In the genomic region with DNA sequence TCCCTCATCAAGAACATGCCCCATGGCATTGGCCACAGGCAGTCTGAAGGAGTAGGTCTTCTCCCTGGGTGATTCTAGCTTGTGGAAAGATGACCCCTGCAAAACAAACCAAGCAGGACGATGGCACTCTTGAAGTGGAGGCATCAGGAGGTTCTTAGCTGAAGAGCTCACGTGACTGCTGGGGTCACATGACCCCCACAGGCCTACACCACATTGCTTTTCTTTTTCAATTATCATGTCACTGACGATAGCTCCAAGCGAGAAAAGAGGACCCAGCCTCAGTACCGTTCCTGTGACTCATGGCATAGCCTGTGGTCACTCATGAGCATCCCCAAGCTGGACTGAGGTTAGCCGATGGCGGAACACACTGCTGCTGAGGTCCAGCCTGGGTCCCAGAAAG, we compare ENCODE assay signal across 20 mouse cellular contexts. TPM values are rescaled to one million over a fixed set of nuclear protein-coding genes. Genes with fewer than 3 reads are reported as not detected.
A peak's percentile ranks its signal among the peaks of the same experiment; 100 is the strongest.
DNase-seq lines count a peak whose midpoint lies in the region; ATAC-seq and TF ChIP-seq lines count a peak whose summit lies in the region.
"Had no signal": no experiment of that assay in that cellular context is flagged by ENCODE, and none has a peak within 500 bp of the region (broad histone marks: within the 10 kb centered on the region; RNA-seq: fewer than 3 reads in every experiment).

No protein-coding gene starts in this region.

- DNase-seq in liver, embryonic 11.5 days (ENCODE audit: low spot score): no peak
- DNase-seq in liver (no peak), G1E (ENCODE audit: low spot score) (no peak)
- no peak for DNase-seq in liver, embryonic 14.5 days (ENCODE audit: low read depth in 3 of 3, low spot score in 3 of 3)
- peak; percentile 23 for DNase-seq in splenic B cell, adult 2 months (ENCODE audit: low read depth, low spot score)
- no peak for DNase-seq in midbrain, embryonic 14.5 days
- no peak for DNase-seq in midbrain, postnatal 0 days (ENCODE audit: low spot score)
- DNase-seq: adrenal gland, postnatal 10 days; cerebellum, adult 11-12 months; cerebellum, adult 9-10 months; cerebellum, postnatal 25 days; gastrocnemius, postnatal 14 days; heart, postnatal 4 days had no signal

- TF ChIP-seq EP300 in liver, embryonic 14.5 days (IDR thresholded peaks at IDR 0.05; ENCODE audit: low read depth): no peak

- no peak overlapping the region for H3K9ac ChIP-seq in liver, embryonic 11.5 days (ENCODE audit: low read depth, low read length)
- no peak overlapping the region for H3K9ac ChIP-seq in liver, embryonic 14.5 days (replicated peaks)
- no peak overlapping the region for H3K9ac ChIP-seq in midbrain, embryonic 14.5 days (replicated peaks; ENCODE audit: low read length)
- no peak overlapping the region for H3K9ac ChIP-seq in midbrain, postnatal 0 days (replicated peaks; ENCODE audit: low read length, poor library complexity, severe bottlenecking)
- H3K9ac ChIP-seq: embryonic facial prominence, embryonic 12.5 days; forebrain, embryonic 15.5 days; heart, embryonic 12.5 days; hindbrain, embryonic 12.5 days had no signal

- 87% methylated on average over 7 of the region's 7 CpGs for whole genome bisulfite sequencing in liver, embryonic 11.5 days
- WGBS in liver, embryonic 14.5 days (ENCODE audit: insufficient replicate concordance): 74% methylated on average over 7 of the region's 7 CpGs
- 97% methylated on average over 7 of the region's 7 CpGs for WGBS in midbrain, embryonic 14.5 days
- WGBS in midbrain, postnatal 0 days: 96% methylated on average over 7 of the region's 7 CpGs

- H3K27me3 ChIP-seq in liver, embryonic 11.5 days (replicated peaks; ENCODE audit: control insufficient read depth, insufficient read depth, low read length): no peaks in the 10 kb centered on the region
- no peaks in the 10 kb centered on the region; the same call in 1 of the 2 replicates for H3K27me3 ChIP-seq in G1E (ENCODE audit: insufficient read depth, low read length)
- H3K27me3 ChIP-seq in liver, embryonic 14.5 days (ENCODE audit: control insufficient read depth, insufficient read depth, low read length): no peaks in the 10 kb centered on the region
- no peaks in the 10 kb centered on the region for H3K27me3 ChIP-seq in splenic B cell, adult 2 months (ENCODE audit: control insufficient read depth, insufficient read depth, low read length, poor library complexity, severe bottlenecking)
- H3K27me3 ChIP-seq in midbrain, embryonic 14.5 days (ENCODE audit: control insufficient read depth, insufficient read depth, low read length): no peaks in the 10 kb centered on the region
- H3K27me3 ChIP-seq in midbrain, postnatal 0 days (ENCODE audit: insufficient read depth, low read length): no peaks in the 10 kb centered on the region
- H3K27me3 ChIP-seq: CH12.LX; embryonic facial prominence, embryonic 12.5 days; forebrain, embryonic 15.5 days; heart, embryonic 12.5 days; hindbrain, embryonic 12.5 days had no signal

- peaks cover 31% of the 10 kb centered on the region for H3K4me1 ChIP-seq in liver, embryonic 11.5 days (replicated peaks; ENCODE audit: control insufficient read depth, insufficient read depth, low read length)
- peaks cover 46% of the 10 kb centered on the region for H3K4me1 ChIP-seq in G1E (ENCODE audit: insufficient read depth, low read depth, low read length)
- peaks cover 19 to 22% of the 10 kb centered on the region in 2 experiments for H3K4me1 ChIP-seq in liver, embryonic 14.5 days (replicated peaks; ENCODE audit: control insufficient read depth in 2 of 2, insufficient read depth in 2 of 2, low read length in 1 of 2)
- H3K4me1 ChIP-seq in midbrain, embryonic 14.5 days (ENCODE audit: control insufficient read depth, insufficient read depth, low read length): no peaks in the 10 kb centered on the region
- no peaks in the 10 kb centered on the region for H3K4me1 ChIP-seq in midbrain, postnatal 0 days (ENCODE audit: insufficient read depth, low read length)
- H3K4me1 ChIP-seq: embryonic facial prominence, embryonic 12.5 days; forebrain, embryonic 15.5 days; hindbrain, embryonic 12.5 days had no signal

- no peak for TF ChIP-seq CTCF in G1E (IDR thresholded peaks at IDR 0.05; ENCODE audit: low read depth, low read length)
- TF ChIP-seq CTCF in liver, embryonic 14.5 days (IDR thresholded peaks at IDR 0.05; ENCODE audit: low read depth): no peak
- TF ChIP-seq CTCF in midbrain, postnatal 0 days (IDR thresholded peaks at IDR 0.05): no peak

- H3K4me3 ChIP-seq in liver, embryonic 11.5 days (ENCODE audit: low read depth, low read length): no peak overlapping the region
- peak overlapping the region; percentile 22; the same call in 1 of the 2 replicates for H3K4me3 ChIP-seq in G1E (ENCODE audit: low read depth, low read length)
- H3K4me3 ChIP-seq in liver, embryonic 14.5 days (ENCODE audit: insufficient read depth in 1 of 2, low read depth in 2 of 2, low read length in 2 of 2): no peak overlapping the region
- H3K4me3 ChIP-seq in midbrain, embryonic 14.5 days (replicated peaks; ENCODE audit: low read depth, low read length): no peak overlapping the region
- no peak overlapping the region for H3K4me3 ChIP-seq in midbrain, postnatal 0 days (ENCODE audit: low read depth, low read length)
- H3K4me3 ChIP-seq: embryonic facial prominence, embryonic 12.5 days; forebrain, embryonic 15.5 days; heart, adult 2 months; heart, embryonic 12.5 days; hindbrain, embryonic 12.5 days had no signal

- no peaks in the 10 kb centered on the region for H3K9me3 ChIP-seq in liver, embryonic 11.5 days (ENCODE audit: control insufficient read depth, low read length)
- H3K9me3 ChIP-seq in G1E (replicated peaks): no peaks in the 10 kb centered on the region
- H3K9me3 ChIP-seq in liver, embryonic 14.5 days (ENCODE audit: control insufficient read depth, low read length): no peaks in the 10 kb centered on the region
- H3K9me3 ChIP-seq in midbrain, embryonic 14.5 days (ENCODE audit: control insufficient read depth, low read length): no peaks in the 10 kb centered on the region
- no peaks in the 10 kb centered on the region for H3K9me3 ChIP-seq in midbrain, postnatal 0 days (ENCODE audit: low read length)
- H3K9me3 ChIP-seq: embryonic facial prominence, embryonic 12.5 days; forebrain, embryonic 15.5 days; heart, embryonic 12.5 days; hindbrain, embryonic 12.5 days had no signal

- no peak for ATAC-seq in liver, embryonic 11.5 days (replicated peaks; ENCODE audit: low FRiP score)
- no peak for ATAC-seq in G1E (ENCODE audit: extremely low read depth, insufficient number of reproducible peaks, low FRiP score, poor library complexity, severe bottlenecking)
- no peak for ATAC-seq in liver, embryonic 14.5 days (ENCODE audit: insufficient read depth)
- no peak for ATAC-seq in midbrain, embryonic 14.5 days (ENCODE audit: low FRiP score, low TSS enrichment)
- ATAC-seq in midbrain, postnatal 0 days (ENCODE audit: low FRiP score): no peak
- ATAC-seq: forebrain, embryonic 15.5 days; hindbrain, embryonic 16.5 days had no signal

- no peaks in the 10 kb centered on the region; the same call in 1 of the 2 replicates for H3K36me3 ChIP-seq in liver, embryonic 11.5 days (ENCODE audit: control insufficient read depth, insufficient read depth, low read length)
- peaks cover 95% of the 10 kb centered on the region for H3K36me3 ChIP-seq in G1E (replicated peaks)
- no peaks in the 10 kb centered on the region; the same call in 1 of the 2 replicates for H3K36me3 ChIP-seq in liver, embryonic 14.5 days (replicated peaks; ENCODE audit: control insufficient read depth, insufficient read depth, low read depth)
- peaks cover 1% of the 10 kb centered on the region; the same call in 1 of the 2 replicates for H3K36me3 ChIP-seq in splenic B cell, adult 2 months (ENCODE audit: control insufficient read depth, insufficient read depth, low read length, poor library complexity, severe bottlenecking)
- H3K36me3 ChIP-seq in midbrain, embryonic 14.5 days (ENCODE audit: control insufficient read depth, insufficient read depth, low read length): peaks cover 15% of the 10 kb centered on the region
- H3K36me3 ChIP-seq in midbrain, postnatal 0 days (ENCODE audit: insufficient read depth, low read length): peaks cover 29% of the 10 kb centered on the region
- H3K36me3 ChIP-seq: forebrain, embryonic 15.5 days had no signal

- H3K27ac ChIP-seq in liver, embryonic 11.5 days (ENCODE audit: low read depth, low read length): peak overlapping the region; percentile 87
- peak overlapping the region; percentile 65 for H3K27ac ChIP-seq in liver, embryonic 14.5 days
- H3K27ac ChIP-seq in midbrain, embryonic 14.5 days (replicated peaks; ENCODE audit: low read depth, low read length): no peak overlapping the region
- H3K27ac ChIP-seq in midbrain, postnatal 0 days (ENCODE audit: low read depth, low read length): no peak overlapping the region
- H3K27ac ChIP-seq: embryonic facial prominence, embryonic 12.5 days; forebrain, embryonic 15.5 days; heart, adult 2 months; hindbrain, embryonic 12.5 days had no signal

- H3K4me2 ChIP-seq in liver, embryonic 11.5 days: peak overlapping the region; percentile 45
- H3K4me2 ChIP-seq in liver, embryonic 14.5 days (ENCODE audit: low read depth): no peak overlapping the region
- H3K4me2 ChIP-seq in midbrain, embryonic 14.5 days (ENCODE audit: low read length): no peak overlapping the region
- no peak overlapping the region for H3K4me2 ChIP-seq in midbrain, postnatal 0 days (ENCODE audit: low read depth, low read length, poor library complexity, severe bottlenecking)
- H3K4me2 ChIP-seq: embryonic facial prominence, embryonic 12.5 days; forebrain, embryonic 15.5 days; heart, embryonic 12.5 days; hindbrain, embryonic 12.5 days had no signal

RNA-seq across cellular contexts. Expression of gene Slc9a1, which starts 44.1 kb away (rescaled TPM):
- 6.9 and 7.7 TPM in 2 replicates for polyA plus RNA-seq in liver, embryonic 11.5 days (2014; fragmentation: Nextera tagmentation; extraction: Ambion mirVana)
- total RNA-seq in G1E (2014; fragmentation: Nextera tagmentation) (27.3 and 30.2 TPM in 2 replicates), G1E (2017) (5.3 and 7.3 TPM in 2 replicates)
- 37.0 and 44.6 TPM in 2 replicates for polyA plus RNA-seq in G1E (2012)
- polyA plus RNA-seq in liver, embryonic 14.5 days (2012; rRNA removed): 6.7 and 7.6 TPM in 2 replicates
- polyA plus RNA-seq in liver, embryonic 14.5 days (2014; fragmentation: Nextera tagmentation; extraction: Ambion mirVana): 2.1 and 2.3 TPM in 2 replicates
- 8.2 and 8.3 TPM in 2 replicates for polyA plus RNA-seq in midbrain, embryonic 14.5 days (2014; fragmentation: Nextera tagmentation; extraction: Ambion mirVana)
- 29.5 and 34.9 TPM in 2 replicates for total RNA-seq in midbrain, postnatal 0 days (2014; rRNA removed)
- 11.8 and 12.8 TPM in 2 replicates for polyA plus RNA-seq in midbrain, postnatal 0 days (2015; fragmentation: Nextera tagmentation; extraction: Ambion mirVana)

Comparison
In these comparisons a context has a peak if more than half of its experiments do, and no peak if none do; other contexts are left out.
1. H3K27ac ChIP-seq: peak in liver, embryonic 11.5 days (single experiment) and liver, embryonic 14.5 days (single experiment); none in midbrain, embryonic 14.5 days (single experiment) and midbrain, postnatal 0 days (single experiment).